Mouse (Mus musculus) G1E (cell line): ENCODE results near the gene Slc26a9. TPM values are rescaled to one million over a fixed set of nuclear protein-coding genes. Genes with fewer than 3 reads are reported as not detected.

Experiments used
- ATAC-seq: 2 replicates; pipeline ENCODE4 v1.8.0; 2016; ENCODE audit warnings: mild to moderate bottlenecking; ENCODE audit not compliant: insufficient number of reproducible peaks, poor library complexity, low FRiP score, severe bottlenecking; ENCODE audit errors: extremely low read depth
- DNase-seq: peaks from one replicate; pipeline ENCODE4 v3.0.0; 2012; ENCODE audit warnings: low spot score
- H3K27me3 ChIP-seq: 2 replicates; pipeline ENCODE4 v1.6.1; 2012; ENCODE audit warnings: mild to moderate bottlenecking, low read length, inconsistent platforms; ENCODE audit not compliant: insufficient read depth
- H3K36me3 ChIP-seq: replicated peaks from 2 replicates; pipeline ENCODE3; 2012; ENCODE audit warnings: mild to moderate bottlenecking, inconsistent platforms
- H3K4me1 ChIP-seq: 2 replicates; pipeline ENCODE4 v1.6.1; 2012; ENCODE audit warnings: low read depth, low read length, inconsistent platforms, mixed read lengths; ENCODE audit not compliant: insufficient read depth
- H3K4me3 ChIP-seq: 2 replicates; pipeline ENCODE4 v1.5.1; 2012; ENCODE audit warnings: low read depth, mild to moderate bottlenecking, inconsistent platforms, low read length, moderate library complexity, mixed read lengths
- H3K9me3 ChIP-seq: replicated peaks from 2 replicates; pipeline ENCODE4 v1.6.1; 2012; ENCODE audit warnings: inconsistent platforms
- CTCF ChIP-seq: IDR thresholded peaks from 2 replicates; pipeline ENCODE4 v1.5.1; 2012; ENCODE audit warnings: low read depth, low read length, inconsistent platforms, mixed read lengths
- GATA1 ChIP-seq: IDR thresholded peaks from 2 replicates; pipeline ENCODE4 v1.6.1; 2012; ENCODE audit warnings: borderline replicate concordance, low read length, inconsistent platforms, mixed read lengths
- GATA2 ChIP-seq: IDR thresholded peaks from 2 replicates; pipeline ENCODE4 v1.6.1; 2012; ENCODE audit warnings: low read depth, low read length, inconsistent platforms, borderline replicate concordance
- POLR2AphosphoS5 ChIP-seq: IDR thresholded peaks from 2 replicates; pipeline ENCODE4 v1.6.1; 2012; ENCODE audit warnings: low read depth, low read length, inconsistent platforms; ENCODE audit not compliant: insufficient replicate concordance
- TAL1 ChIP-seq: conservative IDR thresholded peaks from 2 replicates; pipeline ENCODE4 v1.6.1; 2012; ENCODE audit warnings: low read depth, low read length, inconsistent platforms, mixed read lengths
- polyA plus RNA-seq: library from polyadenylated mRNA; stranded (reverse); fragments of >175 nt; gene quantifications from 2 replicates; pipeline ENCODE4 v1.2.3, GENCODE M21; 2012
- total RNA-seq, 2 experiments: library from RNA; stranded (forward) in 1 of 2; stranded (reverse) in 1 of 2; fragments of 200-1000 nt in 1 of 2; fragments of >200 nt in 1 of 2; fragmentation: Nextera tagmentation in 1 of 2; gene quantifications; 2 replicates each; pipeline ENCODE4 v1.2.3; 2014 to 2017

The Slc26a9 gene
- total and polyA plus RNA-seq, 3 experiments: 0.17 to 1.9 (median 0.98) TPM

DNA sequence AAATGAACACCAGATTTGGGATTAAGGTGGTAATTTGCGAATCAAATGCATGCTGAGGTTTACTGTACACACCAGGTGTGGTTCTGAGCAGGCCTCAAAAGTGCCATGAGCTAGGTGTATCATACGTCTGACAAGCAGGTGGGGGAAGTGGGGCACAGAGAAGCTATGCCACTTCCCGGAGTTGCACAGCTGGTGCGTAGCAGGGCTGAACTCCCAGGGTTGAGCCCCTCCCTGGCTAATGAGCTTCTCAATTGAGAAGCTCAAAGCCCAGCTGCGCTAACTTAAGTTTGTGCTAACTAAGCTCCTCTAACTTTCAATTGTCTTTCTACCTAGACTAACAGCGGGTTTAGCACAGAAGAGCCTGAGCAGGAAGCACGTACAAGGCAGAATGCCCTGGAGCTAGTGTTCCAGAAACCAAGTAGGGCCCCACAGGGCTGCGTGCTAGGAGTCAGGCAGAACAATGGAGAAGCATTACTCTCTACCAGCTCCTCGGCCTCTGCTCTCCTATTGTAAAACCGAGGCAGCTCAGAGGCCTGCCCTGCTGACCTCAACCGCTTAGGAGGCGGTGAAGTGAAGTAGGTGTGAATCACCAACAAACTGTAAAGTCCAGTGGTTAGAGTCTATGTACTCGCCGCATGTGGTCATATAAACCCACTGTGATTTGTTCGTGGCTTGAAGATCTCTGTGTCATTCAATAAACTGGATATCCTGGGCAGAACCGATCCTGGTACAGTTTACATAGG is 24.7 kb upstream of the Slc26a9 start:
- H3K27me3 ChIP-seq: peaks cover 43% of the 10 kb centered on the region
- no peak overlapping the region for H3K4me3 ChIP-seq
- H3K36me3 ChIP-seq: no peaks in the 10 kb centered on the region
- TF ChIP-seq POLR2AphosphoS5: no peak
- no peak for TF ChIP-seq GATA2
- TF ChIP-seq TAL1: no peak
- TF ChIP-seq GATA1: no peak
- no peak for TF ChIP-seq CTCF
- DNase-seq (no peak), ATAC-seq (no peak)
- peaks cover 3% of the 10 kb centered on the region; the same call in 1 of the 2 replicates for H3K4me1 ChIP-seq
- H3K9me3 ChIP-seq: no peaks in the 10 kb centered on the region

DNA sequence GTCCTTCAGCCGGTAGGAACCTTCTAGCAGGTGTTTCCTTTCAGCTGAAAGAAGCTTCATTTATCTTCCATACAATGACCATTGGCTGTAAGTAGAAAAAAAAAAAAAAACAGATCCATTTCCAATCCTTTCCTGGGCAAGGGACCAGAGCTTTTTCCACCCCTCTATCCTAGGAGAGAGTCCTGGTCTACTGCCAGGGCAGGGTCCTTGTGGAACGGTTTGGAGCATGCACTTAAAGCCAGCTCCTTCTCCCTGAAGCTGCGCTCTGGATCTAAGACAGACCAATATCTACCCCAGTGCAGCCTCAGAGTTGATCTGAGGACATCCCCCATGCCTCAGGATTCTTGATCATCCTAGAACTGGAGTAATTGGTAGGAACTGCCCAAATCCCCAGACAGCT is 21.8 kb upstream of the Slc26a9 start:
- no peaks in the 10 kb centered on the region for H3K9me3 ChIP-seq
- no peaks in the 10 kb centered on the region for H3K36me3 ChIP-seq
- H3K27me3 ChIP-seq: peaks cover 54% of the 10 kb centered on the region
- H3K4me1 ChIP-seq: no peaks in the 10 kb centered on the region
- ATAC-seq: no peak
- no peak overlapping the region for H3K4me3 ChIP-seq
- TF ChIP-seq GATA1 (no peak), POLR2AphosphoS5 (no peak)
- DNase-seq: no peak

DNA sequence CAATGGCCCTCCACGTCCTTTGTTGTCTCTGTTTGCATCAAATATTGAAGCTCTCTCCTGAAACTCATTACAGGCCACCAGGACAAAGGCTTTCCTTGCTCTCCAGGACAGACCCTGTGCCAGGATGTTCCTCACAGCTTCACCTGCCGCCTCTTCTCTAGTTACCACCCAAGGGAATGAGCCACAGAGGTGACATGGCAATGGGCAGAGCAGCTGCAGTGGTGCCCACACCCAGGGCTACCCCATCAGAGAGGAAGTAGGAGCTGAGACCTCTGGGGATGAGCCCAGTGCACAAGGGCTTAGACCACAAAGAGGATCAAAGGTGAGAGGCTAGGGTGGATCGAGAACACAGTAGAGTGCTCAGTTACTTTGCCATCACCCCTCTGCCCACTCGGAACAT is 20.3 kb upstream of the Slc26a9 start:
- Histone ChIP-seq H3K36me3 (no peaks in the 10 kb centered on the region), H3K27me3 (peaks cover 56% of the 10 kb centered on the region), H3K4me3 (no peak overlapping the region), H3K9me3 (no peaks in the 10 kb centered on the region), H3K4me1 (no peaks in the 10 kb centered on the region)
- TF ChIP-seq GATA1 (no peak), POLR2AphosphoS5 (no peak), GATA2 (no peak), TAL1 (no peak), CTCF (no peak)
- no peak for DNase-seq
- ATAC-seq: no peak

DNA sequence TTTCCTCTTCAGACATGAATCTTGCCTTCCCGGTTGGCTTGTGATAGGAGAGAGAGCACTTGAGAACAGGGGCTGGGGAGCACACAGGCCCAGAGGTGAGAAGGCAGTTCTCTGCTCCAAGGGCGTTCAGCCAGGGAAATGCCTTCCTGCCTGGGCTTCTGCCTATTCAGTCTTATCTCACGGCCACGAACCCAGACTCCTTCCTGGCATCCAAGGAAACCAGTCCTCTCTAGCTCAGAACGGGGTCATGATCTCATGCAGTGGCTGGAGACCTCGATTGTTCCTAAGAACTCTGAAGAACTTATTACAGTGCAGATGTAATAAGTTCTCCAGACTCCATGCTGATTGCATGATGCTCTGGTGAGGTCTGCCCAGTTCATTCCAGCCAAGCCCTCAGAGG is 17.2 kb upstream of the Slc26a9 start:
- Histone ChIP-seq H3K9me3 (no peaks in the 10 kb centered on the region), H3K4me1 (no peaks in the 10 kb centered on the region), H3K4me3 (no peak overlapping the region), H3K36me3 (no peaks in the 10 kb centered on the region), H3K27me3 (peaks cover 64% of the 10 kb centered on the region)
- DNase-seq: no peak
- no peak for ATAC-seq
- no peak for TF ChIP-seq GATA1
- TF ChIP-seq POLR2AphosphoS5: no peak
- TF ChIP-seq CTCF: no peak
- no peak for TF ChIP-seq TAL1
- TF ChIP-seq GATA2: no peak

DNA sequence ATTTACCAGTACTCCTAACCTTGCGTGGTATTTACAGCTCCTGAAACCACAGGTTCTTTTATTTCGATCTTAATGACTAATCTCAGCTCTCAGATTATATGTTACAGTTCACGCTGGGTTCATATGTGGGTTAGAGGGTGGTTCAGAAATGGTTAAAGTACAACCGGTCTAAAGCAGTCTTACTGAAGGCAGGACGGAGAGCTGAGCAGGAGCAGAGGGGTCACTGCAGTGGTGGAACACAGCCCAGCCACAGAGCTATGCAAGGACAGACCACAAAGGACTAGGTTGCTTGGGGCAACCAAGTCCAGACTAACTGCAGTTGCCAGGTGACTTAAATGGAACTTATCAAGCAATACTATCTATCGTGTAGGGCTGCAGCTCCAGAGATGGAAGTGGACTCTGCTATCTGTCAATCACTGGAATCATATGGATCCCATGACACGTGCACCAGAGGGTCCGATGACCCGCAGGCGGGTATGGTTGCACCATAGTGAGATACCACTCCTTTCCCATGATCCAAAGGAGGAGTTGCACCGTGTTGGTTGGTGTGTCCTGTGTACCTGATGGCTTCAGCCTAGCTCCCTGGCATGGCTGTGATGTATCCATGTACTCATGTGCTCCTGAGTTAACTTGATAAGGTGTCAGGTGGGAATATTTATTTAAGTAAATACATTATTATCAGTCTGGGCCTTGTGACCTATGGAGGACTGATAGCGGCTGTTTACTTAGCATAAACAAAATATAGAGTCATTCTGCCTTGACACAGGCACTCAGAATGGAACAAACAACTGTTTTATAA is 13.0 kb upstream of the Slc26a9 start:
- TF ChIP-seq GATA1: no peak
- no peak for TF ChIP-seq TAL1
- no peak for TF ChIP-seq POLR2AphosphoS5
- TF ChIP-seq GATA2: no peak
- TF ChIP-seq CTCF: no peak
- H3K27me3 ChIP-seq: peaks cover 62% of the 10 kb centered on the region
- DNase-seq (no peak), ATAC-seq (no peak)
- no peak overlapping the region for H3K4me3 ChIP-seq
- no peaks in the 10 kb centered on the region for H3K36me3 ChIP-seq
- no peaks in the 10 kb centered on the region for H3K9me3 ChIP-seq
- peaks cover under 1% of the 10 kb centered on the region; the same call in 1 of the 2 replicates for H3K4me1 ChIP-seq

DNA sequence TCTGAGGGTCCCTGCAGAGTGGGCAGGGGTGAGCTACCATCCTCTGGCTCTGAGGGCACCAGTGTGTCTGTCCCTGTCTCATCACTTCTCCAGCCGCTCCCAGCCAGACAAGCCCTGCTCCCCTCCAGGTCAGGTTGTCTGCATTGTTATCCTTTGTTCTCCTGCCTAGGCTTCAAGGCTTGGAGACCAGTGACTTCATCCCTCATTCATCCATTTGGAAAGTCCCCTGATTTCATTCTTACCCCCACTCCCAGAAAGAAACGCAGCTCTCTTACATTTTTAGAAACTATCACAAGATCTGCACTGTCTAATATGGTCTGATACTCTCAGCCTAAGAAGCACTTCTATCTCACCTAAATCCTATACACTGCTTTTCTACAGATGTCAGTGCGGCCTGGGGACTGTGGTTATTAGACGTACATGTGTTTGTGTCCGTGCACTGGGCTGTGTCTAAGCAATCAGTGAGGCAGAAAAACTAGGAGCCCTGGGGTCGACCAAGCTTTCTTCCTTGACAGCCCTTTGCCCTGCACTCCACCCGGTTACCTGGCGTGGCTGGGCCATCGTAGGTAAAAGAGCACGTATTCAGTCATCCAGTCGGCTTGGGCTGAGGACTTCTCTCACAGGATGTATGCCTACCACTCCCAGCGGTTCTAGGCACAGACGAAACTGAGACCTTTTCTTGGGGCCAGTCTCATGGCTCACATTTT is 10.2 kb upstream of the Slc26a9 start:
- H3K4me1 ChIP-seq: peaks cover 15% of the 10 kb centered on the region

More for the DNA sequence above, 10.2 kb upstream of the Slc26a9 start:
- no peak overlapping the region for H3K4me3 ChIP-seq
- TF ChIP-seq CTCF (no peak), TAL1 (no peak), GATA1 (no peak), POLR2AphosphoS5 (no peak), GATA2 (no peak)
- DNase-seq (no peak), ATAC-seq (no peak)
- H3K9me3 ChIP-seq: no peaks in the 10 kb centered on the region
- no peaks in the 10 kb centered on the region for H3K36me3 ChIP-seq
- peaks cover 71% of the 10 kb centered on the region for H3K27me3 ChIP-seq
